Mouse (Mus musculus): ENCODE results near the gene Lbx2. TPM values are rescaled to one million over a fixed set of nuclear protein-coding genes. Genes with fewer than 3 reads are reported as not detected.

Gene Lbx2
- polyA plus RNA-seq, 1 experiment from 2014 or later = not detected

DNA sequence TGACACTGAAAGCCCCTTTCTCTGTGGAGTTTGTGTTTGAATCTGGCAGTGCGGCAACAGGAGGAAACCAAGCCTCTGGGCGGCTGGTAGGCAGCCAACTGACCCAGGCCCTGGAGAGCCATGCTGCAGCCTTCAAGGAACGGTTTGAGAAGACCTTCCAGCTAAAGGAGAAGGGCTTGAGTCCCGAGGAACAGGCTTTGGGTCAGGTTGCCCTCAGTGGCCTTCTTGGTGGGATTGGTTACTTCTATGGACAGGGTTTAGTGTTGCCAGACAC is 30.9 kb downstream of the Lbx2 start:
- peak overlapping the region; percentile 83 for H3K4me3 ChIP-seq
- peak overlapping the region; percentile 91; the same call in 1 of the 2 replicates for H3K9ac ChIP-seq
- peaks cover 32% of the 10 kb centered on the region for H3K36me3 ChIP-seq
- ATAC-seq (ENCODE audit: low read depth) = no peak
- 92% methylated on average over 4 of the region's 4 CpGs for WGBS
- H3K4me2 ChIP-seq = peak overlapping the region; percentile 99
- no peaks in the 10 kb centered on the region for H3K27me3 ChIP-seq
- no peak overlapping the region for H3K27ac ChIP-seq (replicated peaks)
- no peaks in the 10 kb centered on the region for H3K9me3 ChIP-seq
- H3K4me1 ChIP-seq (replicated peaks) = peaks cover 60% of the 10 kb centered on the region

DNA sequence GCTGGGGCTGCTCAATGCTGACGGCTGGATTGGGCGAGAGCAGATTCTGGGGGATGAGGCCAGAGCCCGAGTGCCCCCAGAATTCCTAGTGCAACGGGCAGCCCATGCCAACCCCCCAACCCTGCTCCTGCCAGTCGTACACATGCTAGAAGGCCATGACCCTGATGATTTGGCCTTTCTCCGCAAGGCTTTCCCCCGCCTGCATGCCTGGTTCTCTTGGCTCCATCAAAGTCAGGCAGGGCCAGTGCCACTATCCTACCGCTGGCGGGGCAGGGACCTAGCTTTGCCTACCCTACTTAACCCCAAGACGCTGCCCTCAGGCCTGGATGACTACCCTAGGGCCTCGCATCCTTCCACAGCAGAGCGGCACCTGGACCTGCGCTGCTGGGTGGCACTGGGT is 31.4 kb downstream of the Lbx2 start:
- ATAC-seq (ENCODE audit: low read depth) = no peak
- Histone ChIP-seq H3K4me3 (no peak overlapping the region), H3K36me3 (peaks cover 32% of the 10 kb centered on the region), H3K4me2 (no peak overlapping the region), H3K27me3 (no peaks in the 10 kb centered on the region), H3K27ac (replicated peaks) (no peak overlapping the region; the same call in 1 of the 2 replicates), H3K9ac (no peak overlapping the region), H3K4me1 (replicated peaks) (peaks cover 66% of the 10 kb centered on the region), H3K9me3 (no peaks in the 10 kb centered on the region)
- WGBS = 90% methylated on average over 13 of the region's 13 CpGs

DNA sequence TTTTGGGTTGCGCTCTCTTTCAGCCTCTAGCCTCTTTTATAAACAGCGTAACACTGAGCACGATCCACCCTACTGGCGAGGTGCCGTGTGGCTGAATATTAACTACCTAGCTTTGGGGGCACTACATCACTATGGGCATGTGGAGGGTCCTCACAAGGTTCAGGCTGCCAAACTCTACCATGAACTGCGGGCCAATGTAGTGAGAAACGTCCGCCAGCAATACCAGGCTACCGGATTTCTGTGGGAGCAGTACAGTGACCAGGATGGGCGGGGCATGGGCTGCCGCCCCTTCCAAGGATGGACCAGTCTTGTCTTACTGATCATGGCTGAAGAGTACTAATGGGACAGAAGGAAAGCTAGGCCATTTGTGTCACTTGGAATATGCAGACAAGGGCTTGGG is 32.2 kb downstream of the Lbx2 start:
- Histone ChIP-seq H3K4me3 (no peak overlapping the region), H3K27me3 (no peaks in the 10 kb centered on the region), H3K9me3 (no peaks in the 10 kb centered on the region), H3K4me1 (replicated peaks) (peaks cover 73% of the 10 kb centered on the region), H3K9ac (no peak overlapping the region), H3K36me3 (peaks cover 32% of the 10 kb centered on the region), H3K27ac (replicated peaks) (no peak overlapping the region), H3K4me2 (no peak overlapping the region)
- ATAC-seq (ENCODE audit: low read depth) = no peak
- WGBS = 84% methylated on average over 11 of the region's 11 CpGs

DNA sequence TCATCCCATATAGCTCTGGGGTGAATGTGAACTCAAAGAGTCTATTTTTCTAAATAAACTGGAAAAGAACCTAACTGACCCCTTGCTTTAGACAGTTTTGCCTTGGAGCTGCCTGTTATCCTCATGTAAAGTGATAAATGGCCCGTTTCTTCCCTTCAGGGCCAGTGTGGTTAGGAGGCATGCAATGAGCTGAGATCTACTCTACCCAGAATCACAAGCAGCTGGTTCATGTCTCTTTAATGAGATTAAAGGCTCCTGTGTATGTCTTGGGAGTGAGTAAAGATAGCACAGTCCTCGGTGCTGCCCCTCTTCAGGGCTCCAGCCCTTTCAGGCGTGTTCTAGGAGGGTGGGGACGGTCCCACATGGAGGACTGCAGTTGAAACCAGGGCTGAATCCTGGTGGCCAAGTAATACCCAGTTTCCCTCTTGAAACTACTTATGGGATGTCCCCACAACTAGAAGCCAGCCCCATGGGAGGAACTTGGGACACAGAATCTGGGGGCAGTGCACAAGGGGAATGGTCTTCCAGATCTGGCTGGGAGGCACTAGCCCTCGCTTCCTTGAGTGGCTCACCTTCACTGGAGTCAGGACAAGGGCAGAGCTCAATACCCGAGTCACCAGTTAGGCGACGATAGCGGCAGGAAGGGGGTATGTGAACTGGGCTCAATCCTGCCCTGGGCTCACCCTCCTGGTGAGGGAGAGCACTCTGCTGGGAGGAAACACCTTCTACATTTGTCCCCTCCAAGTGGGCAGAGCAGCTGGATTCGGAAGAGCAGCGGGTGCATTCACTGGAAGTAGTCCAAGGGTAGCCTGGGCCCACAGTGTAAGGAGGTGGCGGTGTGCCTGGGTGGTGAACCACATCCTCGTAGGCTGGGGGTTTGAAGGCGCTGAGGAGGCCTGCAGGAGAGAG is 32.9 kb downstream of the Lbx2 start:
- WGBS = 84% methylated on average over 14 of the region's 14 CpGs

DNA sequence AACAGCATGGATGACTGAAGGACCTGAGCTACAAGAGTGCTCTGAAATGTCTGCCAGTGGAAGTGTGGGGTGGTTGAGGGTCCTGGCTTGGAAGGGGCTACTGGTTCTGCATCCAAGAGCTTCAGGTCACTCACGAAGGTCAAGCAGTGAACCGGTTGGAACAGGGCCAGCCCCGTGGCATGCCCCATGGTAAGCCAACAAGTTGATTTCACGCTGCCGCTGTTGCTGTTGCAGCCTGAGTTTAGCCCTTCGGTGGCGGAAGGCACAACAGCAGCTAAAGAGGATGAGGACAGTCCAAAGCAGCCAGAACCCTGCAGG is 33.5 kb downstream of the Lbx2 start:
- WGBS = 73% methylated on average over 7 of the region's 7 CpGs
- H3K9me3 ChIP-seq = no peaks in the 10 kb centered on the region
- no peak overlapping the region; the same call in 1 of the 2 replicates for H3K27ac ChIP-seq (replicated peaks)
- peaks cover 80% of the 10 kb centered on the region for H3K4me1 ChIP-seq (replicated peaks)
- no peak for ATAC-seq (ENCODE audit: low read depth)
- H3K4me3 ChIP-seq = peak overlapping the region; percentile 64
- H3K27me3 ChIP-seq = no peaks in the 10 kb centered on the region
- H3K36me3 ChIP-seq = peaks cover 32% of the 10 kb centered on the region
- peak overlapping the region; percentile 91 for H3K9ac ChIP-seq
- H3K4me2 ChIP-seq = peak overlapping the region; percentile 78

More for the DNA sequence above, 32.9 kb downstream of the Lbx2 start:
- no peaks in the 10 kb centered on the region for H3K27me3 ChIP-seq
- peak overlapping the region; percentile 78 for H3K4me2 ChIP-seq
- no peak for ATAC-seq (ENCODE audit: low read depth)
- H3K4me3 ChIP-seq = peak overlapping the region; percentile 64
- H3K9ac ChIP-seq = peak overlapping the region; percentile 91
- no peak overlapping the region for H3K27ac ChIP-seq (replicated peaks)
- peaks cover 80% of the 10 kb centered on the region for H3K4me1 ChIP-seq (replicated peaks)
- H3K36me3 ChIP-seq = peaks cover 32% of the 10 kb centered on the region
- H3K9me3 ChIP-seq = no peaks in the 10 kb centered on the region

DNA sequence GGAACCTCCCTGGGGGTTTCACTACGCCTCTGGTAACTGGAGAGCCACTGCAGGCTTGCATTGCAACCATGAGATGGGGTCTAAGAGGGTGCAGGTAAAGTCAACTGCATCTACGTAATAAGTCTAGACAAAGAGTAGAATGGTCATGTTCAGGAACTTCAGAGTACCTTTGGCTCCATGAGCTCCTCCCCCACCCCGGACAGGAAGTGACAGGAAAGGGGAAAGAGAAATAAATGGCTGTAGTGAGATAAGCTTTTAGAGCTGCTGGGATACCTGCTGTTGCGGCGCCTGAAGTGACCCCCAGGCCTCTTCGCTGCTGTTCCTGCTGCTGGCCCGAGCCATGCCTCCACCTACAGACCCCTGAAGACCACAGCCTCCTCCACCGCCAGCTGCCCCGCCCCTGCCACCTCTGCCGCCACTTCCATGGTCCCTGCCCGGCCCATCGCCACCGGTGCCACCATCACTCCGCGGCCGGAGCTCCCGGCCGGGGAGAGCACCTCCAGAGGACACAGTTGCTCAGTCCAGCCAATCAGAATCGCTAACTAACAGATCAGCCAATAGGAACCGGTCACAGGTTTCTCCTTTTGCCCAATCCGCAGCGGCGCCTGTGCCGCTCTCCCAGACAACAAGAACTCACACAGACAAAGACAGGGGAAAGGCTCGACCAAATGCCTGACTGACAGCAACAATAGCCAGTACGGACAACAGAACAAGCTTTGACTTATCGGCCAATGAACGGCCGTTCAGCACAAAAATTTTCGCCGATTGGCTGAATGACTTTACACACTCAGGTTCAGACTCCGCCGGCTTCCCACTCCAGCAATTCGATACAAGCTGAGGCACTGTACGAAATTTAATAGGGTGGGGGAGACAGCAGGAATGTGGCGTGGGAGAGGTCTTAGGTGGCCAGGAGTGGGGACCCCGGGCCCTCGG is 35.0 kb downstream of the Lbx2 start, which contains the start of gene Wbp1:
Gene Wbp1 (minus strand): TSS at position 630 of the 933 bp plus-strand sequence.
- Histone ChIP-seq H3K9me3 (no peaks in the 10 kb centered on the region), H3K4me3 (peak within 1 kb of the TSS; percentile 64), H3K9ac (peak within 1 kb of the TSS; percentile 91), H3K27me3 (no peaks in the 10 kb centered on the region), H3K36me3 (peaks cover 32% of the 10 kb centered on the region), H3K4me2 (peak within 1 kb of the TSS; percentile 78), H3K27ac (replicated peaks) (peak within 1 kb of the TSS; percentile 100), H3K4me1 (replicated peaks) (peaks cover 77% of the 10 kb centered on the region)
- ATAC-seq (ENCODE audit: low read depth) = peak; percentile 94
- WGBS = under 1% methylated on average over 38 of the region's 38 CpGs

DNA sequence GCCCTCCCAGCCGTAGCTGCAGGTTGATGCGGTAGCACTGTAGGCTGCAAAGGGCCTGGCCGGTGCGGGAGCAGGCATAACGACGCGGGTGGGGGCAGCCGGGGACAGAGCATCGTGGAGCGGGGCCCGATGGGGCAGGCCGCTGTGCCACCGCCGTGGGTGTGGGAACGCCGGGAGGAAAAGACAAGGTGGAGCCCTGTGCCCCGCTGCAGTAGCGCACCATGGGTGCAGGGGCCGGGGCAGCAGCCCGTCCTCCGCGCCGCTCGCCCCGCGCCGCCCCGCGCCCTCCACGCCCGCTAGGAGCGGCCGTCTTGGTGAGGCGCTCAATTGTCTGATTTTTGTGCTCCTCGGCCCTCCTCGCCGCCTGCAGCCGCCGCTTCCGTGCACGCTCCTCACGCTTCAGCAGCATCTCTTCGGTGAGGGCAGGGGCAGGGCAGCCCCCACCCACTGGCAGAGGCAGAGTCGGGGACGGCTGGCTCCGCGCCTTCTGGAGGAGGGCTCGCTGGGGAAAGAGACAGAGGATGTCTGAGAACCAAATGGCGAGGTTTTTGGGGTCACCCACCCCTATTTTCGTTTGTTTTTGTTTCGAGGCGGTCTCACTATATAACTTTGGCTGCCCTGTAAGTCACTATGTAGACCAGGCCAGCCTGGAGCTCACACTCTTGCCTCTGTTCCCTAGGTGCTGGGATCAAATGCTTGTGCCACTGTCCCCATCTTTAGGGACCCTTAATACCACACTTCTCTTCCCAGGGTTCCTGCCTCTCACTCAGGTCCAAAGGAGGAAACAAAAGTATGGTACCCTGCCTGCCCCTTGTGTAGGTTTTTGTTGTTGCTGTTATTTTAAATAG is 35.9 kb downstream of the Lbx2 start:
- ATAC-seq (ENCODE audit: low read depth) = peak; percentile 13; the same call in 1 of the 2 replicates
- Histone ChIP-seq H3K9ac (peak overlapping the region; percentile 85), H3K36me3 (peaks cover 28% of the 10 kb centered on the region), H3K27ac (replicated peaks) (peak overlapping the region; percentile 100), H3K4me3 (peak overlapping the region; percentile 64), H3K9me3 (no peaks in the 10 kb centered on the region), H3K4me1 (replicated peaks) (peaks cover 68% of the 10 kb centered on the region), H3K4me2 (peak overlapping the region; percentile 78), H3K27me3 (no peaks in the 10 kb centered on the region)
- 2% methylated on average over 47 of the region's 52 CpGs for WGBS

DNA sequence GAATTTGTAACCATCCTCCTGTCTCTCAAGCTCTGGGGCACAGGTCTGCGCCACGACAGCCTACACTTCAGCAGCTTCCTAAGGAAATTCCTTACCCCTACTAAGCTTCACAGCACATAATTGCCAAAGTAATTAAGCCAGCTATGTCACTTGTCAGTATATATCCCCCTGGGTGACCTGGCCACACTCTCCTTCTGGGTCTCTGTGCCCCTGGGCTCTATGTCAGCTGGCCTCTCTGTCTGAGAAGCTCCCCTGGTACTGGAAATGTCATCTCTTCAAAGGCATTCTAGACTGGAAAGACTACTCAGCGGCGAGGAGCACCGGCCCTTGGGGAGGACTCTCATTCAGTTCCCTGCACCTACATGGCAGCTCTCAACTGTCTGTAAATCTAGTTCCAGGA is 36.8 kb downstream of the Lbx2 start:
- peaks cover 19% of the 10 kb centered on the region for H3K36me3 ChIP-seq
- H3K27ac ChIP-seq (replicated peaks) = peak overlapping the region; percentile 100
- no peaks in the 10 kb centered on the region for H3K27me3 ChIP-seq
- peak overlapping the region; percentile 78 for H3K4me2 ChIP-seq
- ATAC-seq (ENCODE audit: low read depth) = no peak
- no peaks in the 10 kb centered on the region for H3K9me3 ChIP-seq
- 60% methylated on average over 5 of the region's 5 CpGs for WGBS
- peaks cover 59% of the 10 kb centered on the region for H3K4me1 ChIP-seq (replicated peaks)
- peak overlapping the region; percentile 64 for H3K4me3 ChIP-seq
- peak overlapping the region; percentile 85 for H3K9ac ChIP-seq

DNA sequence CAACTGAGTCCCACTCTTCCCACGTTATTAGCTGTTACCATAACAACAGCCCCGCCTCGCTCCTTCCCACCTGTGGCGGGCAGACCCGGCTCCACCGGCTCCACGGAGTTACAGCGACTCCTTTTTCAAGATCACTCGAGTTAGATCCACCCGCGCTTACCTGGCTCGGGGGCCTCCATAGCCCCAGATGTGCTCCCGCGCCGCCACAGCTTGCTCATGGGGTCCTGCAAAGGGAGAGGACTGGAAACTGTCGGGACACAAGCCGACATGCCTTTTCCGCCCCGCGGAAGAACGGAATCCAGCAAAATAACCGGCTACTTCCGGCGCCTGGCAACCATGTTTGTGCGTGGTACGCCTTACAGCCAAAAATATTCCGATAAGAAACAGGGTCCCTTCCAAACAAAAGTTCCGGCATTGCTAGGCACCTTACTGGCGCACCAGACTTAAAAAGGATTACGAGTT is 38.7 kb downstream of the Lbx2 start:
- Histone ChIP-seq H3K4me2 (peak overlapping the region; percentile 92), H3K9ac (peak overlapping the region; percentile 78), H3K36me3 (no peaks in the 10 kb centered on the region), H3K9me3 (no peaks in the 10 kb centered on the region), H3K27me3 (no peaks in the 10 kb centered on the region), H3K27ac (replicated peaks) (peak overlapping the region; percentile 61), H3K4me3 (peak overlapping the region; percentile 74), H3K4me1 (replicated peaks) (peaks cover 41% of the 10 kb centered on the region)
- WGBS = under 1% methylated on average over 30 of the region's 30 CpGs
- ATAC-seq (ENCODE audit: low read depth) = peak; percentile 2; the same call in 1 of the 2 replicates

DNA sequence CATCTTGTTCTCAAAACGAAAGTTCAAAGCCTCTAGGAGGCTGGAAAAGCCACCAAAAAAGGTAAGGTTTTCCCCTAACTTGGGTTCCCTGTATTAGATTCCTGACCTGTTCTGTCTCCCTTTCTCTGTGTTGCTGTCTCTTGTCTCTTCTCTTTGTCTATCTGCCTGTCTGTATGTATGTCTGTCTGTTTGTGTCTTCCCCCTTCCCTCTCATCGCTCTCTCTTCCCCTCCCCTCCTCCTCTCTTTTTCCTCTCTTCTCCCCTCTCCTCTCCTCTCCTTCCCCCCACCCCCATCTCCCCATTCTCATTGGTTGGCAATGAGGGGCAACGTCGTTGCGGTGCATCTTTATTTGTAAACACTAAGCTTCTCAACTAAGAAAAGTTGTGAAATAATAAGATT is 39.2 kb downstream of the Lbx2 start, which contains the start of gene Ino80b:
Gene Ino80b (minus strand): TSS at position 101 of the 400 bp plus-strand sequence.
- ATAC-seq (ENCODE audit: low read depth) = no peak
- WGBS = 29% methylated on average over 5 of the region's 5 CpGs
- H3K9me3 ChIP-seq = no peaks in the 10 kb centered on the region
- peak within 1 kb of the TSS; percentile 78 for H3K9ac ChIP-seq
- H3K27me3 ChIP-seq = no peaks in the 10 kb centered on the region
- H3K4me3 ChIP-seq = peak within 1 kb of the TSS; percentile 74
- H3K36me3 ChIP-seq = no peaks in the 10 kb centered on the region
- peaks cover 36% of the 10 kb centered on the region for H3K4me1 ChIP-seq (replicated peaks)
- peak within 1 kb of the TSS; percentile 92 for H3K4me2 ChIP-seq
- peak within 1 kb of the TSS; percentile 61 for H3K27ac ChIP-seq (replicated peaks)

DNA sequence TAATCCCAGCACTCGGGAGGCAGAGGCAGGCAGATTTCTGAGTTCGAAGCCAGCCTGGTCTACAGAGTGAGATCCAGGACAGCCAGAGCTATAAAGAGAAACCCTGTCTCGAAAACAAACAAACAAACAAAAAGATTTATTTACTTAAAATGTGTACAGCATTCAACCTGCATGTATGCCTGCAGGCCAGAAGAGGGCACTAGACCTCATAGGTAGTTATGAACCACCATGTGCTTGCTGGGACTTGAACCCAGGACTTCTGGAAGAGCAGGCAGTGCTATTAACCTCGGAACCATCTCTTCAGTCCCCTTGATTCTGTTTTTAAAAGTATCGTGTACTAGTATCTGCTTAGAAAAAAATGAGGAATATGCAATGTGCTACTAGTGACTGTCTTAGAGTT is 41.3 kb downstream of the Lbx2 start:
- no peaks in the 10 kb centered on the region for H3K9me3 ChIP-seq
- 93% methylated on average over 5 of the region's 5 CpGs for WGBS
- no peak overlapping the region for H3K4me2 ChIP-seq
- no peak overlapping the region for H3K27ac ChIP-seq (replicated peaks)
- H3K4me3 ChIP-seq = no peak overlapping the region
- no peaks in the 10 kb centered on the region for H3K27me3 ChIP-seq
- no peak for ATAC-seq (ENCODE audit: low read depth)
- H3K9ac ChIP-seq = no peak overlapping the region
- peaks cover 27% of the 10 kb centered on the region for H3K4me1 ChIP-seq (replicated peaks)
- H3K36me3 ChIP-seq = no peaks in the 10 kb centered on the region
